Mouse (Mus musculus): ENCODE data around the gene Glmp. TPM values are rescaled to one million over a fixed set of nuclear protein-coding genes. Genes with fewer than 3 reads are reported as not detected.
A peak's percentile ranks its signal among the peaks of the same experiment; 100 is the strongest.

The Glmp gene
- polyA plus RNA-seq, 1 experiment from 2014 or later: 126 TPM

- H3K4me1 ChIP-seq (ENCODE audit: control insufficient read depth in 2 of 2, insufficient read depth in 2 of 2, low read length in 2 of 2): peaks cover 11 to 26% of the 10 kb centered on the region in 2 experiments
- peak overlapping the region; percentile 4 to 82; a peak in 3 of 4 replicates for H3K4me3 ChIP-seq (ENCODE audit: control insufficient read depth in 1 of 2, insufficient read depth in 1 of 2, low read depth in 1 of 2, low read length in 2 of 2)
- H3K36me3 ChIP-seq (ENCODE audit: control insufficient read depth, insufficient read depth, low read length): peaks cover 19% of the 10 kb centered on the region
- no peak for ATAC-seq (ENCODE audit: insufficient number of reproducible peaks, insufficient read depth, low FRiP score, low read depth)
- WGBS: 52% methylated on average over 11 of the region's 11 CpGs
- no peaks in the 10 kb centered on the region for H3K9me3 ChIP-seq (ENCODE audit: control insufficient read depth, low read length)
- H3K4me2 ChIP-seq (ENCODE audit: low read length): peak overlapping the region; percentile 62
- H3K9ac ChIP-seq (ENCODE audit: low read length): peak overlapping the region; percentile 49
- H3K27ac ChIP-seq (replicated peaks in 1 of 2; ENCODE audit: control insufficient read depth in 1 of 2, insufficient read depth in 1 of 2, low read depth in 2 of 2, low read length in 2 of 2): peak overlapping the region; percentile 64 to 96
- no peaks in the 10 kb centered on the region for H3K27me3 ChIP-seq (ENCODE audit: control insufficient read depth, insufficient read depth, low read length)
Measured at GRCm38 (mm10) chr3:88337367-88338020, 12.7 kb downstream of the Glmp start.

GRCm38 (mm10) chr3:88338316-88338715 lies 13.5 kb downstream of the Glmp start:
- WGBS: 76% methylated on average over 7 of the region's 7 CpGs
- Histone ChIP-seq H3K4me2 (ENCODE audit: low read length) (no peak overlapping the region), H3K4me3 (ENCODE audit: control insufficient read depth in 1 of 2, insufficient read depth in 1 of 2, low read depth in 1 of 2, low read length in 2 of 2) (no peak overlapping the region)

GRCm38 (mm10) chr3:88339006-88339405 lies 14.2 kb downstream of the Glmp start:
- H3K4me2 ChIP-seq (ENCODE audit: low read length): peak overlapping the region; percentile 4; the same call in 1 of the 2 replicates
- H3K36me3 ChIP-seq (ENCODE audit: control insufficient read depth, insufficient read depth, low read length): peaks cover 34% of the 10 kb centered on the region
- 0 out of 2 replicates have a peak overlapping the region, but pooled peaks have one; percentile 42 for H3K9ac ChIP-seq (ENCODE audit: low read length)
- H3K9me3 ChIP-seq (ENCODE audit: control insufficient read depth, low read length): no peaks in the 10 kb centered on the region
- H3K27ac ChIP-seq (replicated peaks in 1 of 2; ENCODE audit: control insufficient read depth in 1 of 2, insufficient read depth in 1 of 2, low read depth in 2 of 2, low read length in 2 of 2): no peak overlapping the region
- no peaks in the 10 kb centered on the region for H3K27me3 ChIP-seq (ENCODE audit: control insufficient read depth, insufficient read depth, low read length)
- H3K4me3 ChIP-seq (ENCODE audit: control insufficient read depth in 1 of 2, insufficient read depth in 1 of 2, low read depth in 1 of 2, low read length in 2 of 2): no peak overlapping the region
- no peak for ATAC-seq (ENCODE audit: insufficient number of reproducible peaks, insufficient read depth, low FRiP score, low read depth)
- WGBS: 63% methylated on average over 3 of the region's 3 CpGs
- H3K4me1 ChIP-seq (ENCODE audit: control insufficient read depth in 2 of 2, insufficient read depth in 2 of 2, low read length in 2 of 2): peaks cover 11 to 26% of the 10 kb centered on the region in 2 experiments

More at GRCm38 (mm10) chr3:88338316-88338715, 13.5 kb downstream of the Glmp start:
- H3K27me3 ChIP-seq (ENCODE audit: control insufficient read depth, insufficient read depth, low read length): no peaks in the 10 kb centered on the region
- H3K9me3 ChIP-seq (ENCODE audit: control insufficient read depth, low read length): no peaks in the 10 kb centered on the region
- H3K4me1 ChIP-seq (ENCODE audit: control insufficient read depth in 2 of 2, insufficient read depth in 2 of 2, low read length in 2 of 2): peaks cover 11 to 26% of the 10 kb centered on the region in 2 experiments
- H3K27ac ChIP-seq (replicated peaks in 1 of 2; ENCODE audit: control insufficient read depth in 1 of 2, insufficient read depth in 1 of 2, low read depth in 2 of 2, low read length in 2 of 2): no peak overlapping the region
- peaks cover 27% of the 10 kb centered on the region for H3K36me3 ChIP-seq (ENCODE audit: control insufficient read depth, insufficient read depth, low read length)
- no peak overlapping the region for H3K9ac ChIP-seq (ENCODE audit: low read length)
- no peak for ATAC-seq (ENCODE audit: insufficient number of reproducible peaks, insufficient read depth, low FRiP score, low read depth)

GRCm38 (mm10) chr3:88350732-88351131 lies 25.9 kb downstream of the Glmp start:
- H3K27me3 ChIP-seq (ENCODE audit: control insufficient read depth, insufficient read depth, low read length): no peaks in the 10 kb centered on the region
- 62% methylated on average over 13 of the region's 13 CpGs for WGBS
- H3K4me3 ChIP-seq (ENCODE audit: control insufficient read depth in 1 of 2, insufficient read depth in 1 of 2, low read depth in 1 of 2, low read length in 2 of 2): no peak overlapping the region
- no peak overlapping the region for H3K27ac ChIP-seq (replicated peaks in 1 of 2; ENCODE audit: control insufficient read depth in 1 of 2, insufficient read depth in 1 of 2, low read depth in 2 of 2, low read length in 2 of 2)
- peaks cover 100% of the 10 kb centered on the region for H3K36me3 ChIP-seq (ENCODE audit: control insufficient read depth, insufficient read depth, low read length)
- no peak for ATAC-seq (ENCODE audit: insufficient number of reproducible peaks, insufficient read depth, low FRiP score, low read depth)
- no peaks in the 10 kb centered on the region for H3K4me1 ChIP-seq (ENCODE audit: control insufficient read depth in 2 of 2, insufficient read depth in 2 of 2, low read length in 2 of 2)
- H3K9me3 ChIP-seq (ENCODE audit: control insufficient read depth, low read length): no peaks in the 10 kb centered on the region
- H3K9ac ChIP-seq (ENCODE audit: low read length): no peak overlapping the region
- no peak overlapping the region for H3K4me2 ChIP-seq (ENCODE audit: low read length)

- WGBS: 91% methylated on average over 9 of the region's 9 CpGs
- Histone ChIP-seq H3K9me3 (ENCODE audit: control insufficient read depth, low read length) (no peaks in the 10 kb centered on the region), H3K4me1 (ENCODE audit: control insufficient read depth in 2 of 2, insufficient read depth in 2 of 2, low read length in 2 of 2) (no peaks in the 10 kb centered on the region), H3K27ac (replicated peaks in 1 of 2; ENCODE audit: control insufficient read depth in 1 of 2, insufficient read depth in 1 of 2, low read depth in 2 of 2, low read length in 2 of 2) (no peak overlapping the region), H3K4me2 (ENCODE audit: low read length) (no peak overlapping the region), H3K27me3 (ENCODE audit: control insufficient read depth, insufficient read depth, low read length) (no peaks in the 10 kb centered on the region), H3K9ac (ENCODE audit: low read length) (no peak overlapping the region), H3K36me3 (ENCODE audit: control insufficient read depth, insufficient read depth, low read length) (peaks cover 100% of the 10 kb centered on the region), H3K4me3 (ENCODE audit: control insufficient read depth in 1 of 2, insufficient read depth in 1 of 2, low read depth in 1 of 2, low read length in 2 of 2) (no peak overlapping the region)
- no peak for ATAC-seq (ENCODE audit: insufficient number of reproducible peaks, insufficient read depth, low FRiP score, low read depth)
Measured at GRCm38 (mm10) chr3:88352907-88353306, 28.1 kb downstream of the Glmp start.

GRCm38 (mm10) chr3:88354396-88355165 lies 29.8 kb downstream of the Glmp start:
- Histone ChIP-seq H3K9ac (ENCODE audit: low read length) (no peak overlapping the region), H3K27ac (replicated peaks in 1 of 2; ENCODE audit: control insufficient read depth in 1 of 2, insufficient read depth in 1 of 2, low read depth in 2 of 2, low read length in 2 of 2) (no peak overlapping the region), H3K9me3 (ENCODE audit: control insufficient read depth, low read length) (no peaks in the 10 kb centered on the region), H3K4me2 (ENCODE audit: low read length) (no peak overlapping the region), H3K27me3 (ENCODE audit: control insufficient read depth, insufficient read depth, low read length) (no peaks in the 10 kb centered on the region), H3K36me3 (ENCODE audit: control insufficient read depth, insufficient read depth, low read length) (peaks cover 100% of the 10 kb centered on the region), H3K4me1 (ENCODE audit: control insufficient read depth in 2 of 2, insufficient read depth in 2 of 2, low read length in 2 of 2) (peaks cover 2 to 5% of the 10 kb centered on the region in 2 experiments; a peak in 1 of 4 replicates), H3K4me3 (ENCODE audit: control insufficient read depth in 1 of 2, insufficient read depth in 1 of 2, low read depth in 1 of 2, low read length in 2 of 2) (no peak overlapping the region)
- 89% methylated on average over 8 of the region's 8 CpGs for WGBS
- ATAC-seq (ENCODE audit: insufficient number of reproducible peaks, insufficient read depth, low FRiP score, low read depth): no peak

GRCm38 (mm10) chr3:88359584-88359983 lies 34.8 kb downstream of the Glmp start:
- Histone ChIP-seq H3K4me1 (ENCODE audit: control insufficient read depth in 2 of 2, insufficient read depth in 2 of 2, low read length in 2 of 2) (peaks cover 11 to 18% of the 10 kb centered on the region in 2 experiments), H3K9me3 (ENCODE audit: control insufficient read depth, low read length) (no peaks in the 10 kb centered on the region), H3K4me2 (ENCODE audit: low read length) (no peak overlapping the region), H3K9ac (ENCODE audit: low read length) (no peak overlapping the region), H3K27me3 (ENCODE audit: control insufficient read depth, insufficient read depth, low read length) (0 out of 2 replicates have a peak, but pooled peaks cover 1% of the 10 kb centered on the region), H3K4me3 (ENCODE audit: control insufficient read depth in 1 of 2, insufficient read depth in 1 of 2, low read depth in 1 of 2, low read length in 2 of 2) (no peak overlapping the region), H3K36me3 (ENCODE audit: control insufficient read depth, insufficient read depth, low read length) (peaks cover 86% of the 10 kb centered on the region), H3K27ac (replicated peaks in 1 of 2; ENCODE audit: control insufficient read depth in 1 of 2, insufficient read depth in 1 of 2, low read depth in 2 of 2, low read length in 2 of 2) (peak overlapping the region; percentile 28 to 41; a peak in 2 of 4 replicates)
- ATAC-seq (ENCODE audit: insufficient number of reproducible peaks, insufficient read depth, low FRiP score, low read depth): no peak
- 43% methylated on average over 5 of the region's 5 CpGs for WGBS

All from heart, embryonic 14.5 days (tissue).